18 mouse cellular contexts compared by ENCODE assay signal in the genomic region with DNA sequence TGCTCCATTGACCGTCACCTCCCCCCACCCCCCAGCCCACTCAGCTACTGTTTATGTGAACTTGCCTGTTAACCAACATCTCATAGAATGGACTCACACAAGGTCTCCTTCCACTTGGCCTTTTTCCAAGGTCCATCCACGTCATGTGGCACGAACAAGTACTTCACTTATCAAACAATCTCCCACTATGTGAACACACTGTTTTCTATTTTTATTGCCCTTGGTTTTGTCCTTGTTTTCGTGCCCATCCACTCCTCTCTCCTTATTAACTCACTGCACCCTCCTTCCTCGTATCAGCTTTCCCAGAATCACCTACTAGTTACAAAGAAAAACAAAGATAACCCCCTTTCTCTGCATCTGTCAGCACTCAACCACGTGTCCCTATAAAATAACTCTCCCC. TPM values are rescaled to one million over a fixed set of nuclear protein-coding genes. Genes with fewer than 3 reads are reported as not detected.
DNase-seq lines count a peak whose midpoint lies in the region; ATAC-seq and TF ChIP-seq lines count a peak whose summit lies in the region.
"Had no signal": no experiment of that assay in that cellular context is flagged by ENCODE, and none has a peak within 500 bp of the region (broad histone marks: within the 10 kb centered on the region; RNA-seq: fewer than 3 reads in every experiment).

No protein-coding gene starts in this region.

- H3K9ac ChIP-seq in heart, embryonic 14.5 days (ENCODE audit: low read length) = no peak overlapping the region
- H3K9ac ChIP-seq: embryonic facial prominence, embryonic 13.5 days; forebrain, embryonic 15.5 days; limb, embryonic 12.5 days; liver, embryonic 13.5 days had no signal

- H3K4me2 ChIP-seq in heart, embryonic 14.5 days (ENCODE audit: low read length) = peak overlapping the region; percentile 5
- H3K4me2 ChIP-seq: embryonic facial prominence, embryonic 13.5 days; forebrain, embryonic 15.5 days; limb, embryonic 12.5 days; liver, embryonic 13.5 days had no signal

- H3K4me1 ChIP-seq in heart, embryonic 14.5 days (ENCODE audit: control insufficient read depth in 2 of 2, insufficient read depth in 2 of 2, low read length in 2 of 2) = peaks cover 5 to 12% of the 10 kb centered on the region in 2 experiments; a peak in 3 of 4 replicates
- H3K4me1 ChIP-seq: embryonic facial prominence, embryonic 13.5 days; forebrain, embryonic 15.5 days; limb, embryonic 12.5 days had no signal

- H3K27ac ChIP-seq in heart, embryonic 14.5 days (replicated peaks in 1 of 2; ENCODE audit: control insufficient read depth in 1 of 2, insufficient read depth in 1 of 2, low read depth in 2 of 2, low read length in 2 of 2) = peak overlapping the region in 1 of 2 experiments; percentile 33; a peak in 2 of 4 replicates
- H3K27ac ChIP-seq: embryonic facial prominence, embryonic 13.5 days; forebrain, embryonic 15.5 days; limb, embryonic 12.5 days; liver, embryonic 13.5 days had no signal

- intact Hi-C loops in heart, postnatal 10 days (cut with DNase I) = no loop called here

- no peak for DNase-seq in heart, postnatal 10 days
- DNase-seq in lung, postnatal 36 days = peak; percentile 26
- no peak for DNase-seq in lung, postnatal 4 days
- DNase-seq in adrenal gland, adult 8-10 months = peak; percentile 83
- peak; percentile 30 for DNase-seq in brain, embryonic 14.5 days (ENCODE audit: low read depth)
- DNase-seq in right cerebral cortex, adult 18-20 months = no peak
- DNase-seq: cerebellum, adult 11-12 months; cerebellum, postnatal 14 days; kidney, adult 2 months; liver, embryonic 13.5 days; lung, postnatal 10 days; spleen, adult 18-20 months; thymus, postnatal 25 days had no signal

- ATAC-seq in heart, embryonic 14.5 days (ENCODE audit: insufficient number of reproducible peaks, insufficient read depth, low FRiP score, low read depth) = no peak; the same call in 1 of the 2 replicates
- ATAC-seq: activated CD4-positive, CD25-positive, alpha-beta regulatory T cell, adult 4 months; forebrain, embryonic 15.5 days had no signal

- WGBS in heart, embryonic 14.5 days = 17% methylated on average over 6 of the region's 6 CpGs

- no peak for TF ChIP-seq POLR2A in brain, embryonic 14.5 days (IDR thresholded peaks at IDR 0.05; ENCODE audit: borderline replicate concordance, extremely low read depth, insufficient read depth, insufficient read length, poor library complexity, severe bottlenecking)

- no peaks in the 10 kb centered on the region for H3K27me3 ChIP-seq in heart, embryonic 14.5 days (ENCODE audit: control insufficient read depth, insufficient read depth, low read length)
- H3K27me3 ChIP-seq: embryonic facial prominence, embryonic 13.5 days; forebrain, embryonic 15.5 days; limb, embryonic 12.5 days; liver, embryonic 13.5 days had no signal

- TF ChIP-seq CTCF in brain, embryonic 14.5 days (IDR thresholded peaks at IDR 0.05; ENCODE audit: borderline replicate concordance, extremely low read depth, insufficient read depth, insufficient read length) = no peak

- peaks cover 36% of the 10 kb centered on the region for H3K36me3 ChIP-seq in heart, embryonic 14.5 days (ENCODE audit: control insufficient read depth, insufficient read depth, low read length)

- no peak overlapping the region for H3K4me3 ChIP-seq in heart, embryonic 14.5 days (ENCODE audit: control insufficient read depth in 1 of 2, insufficient read depth in 1 of 2, low read depth in 1 of 2, low read length in 2 of 2)
- H3K4me3 ChIP-seq: embryonic facial prominence, embryonic 13.5 days; forebrain, embryonic 15.5 days; limb, embryonic 12.5 days; liver, embryonic 13.5 days had no signal

- no peaks in the 10 kb centered on the region for H3K9me3 ChIP-seq in heart, embryonic 14.5 days (ENCODE audit: control insufficient read depth, low read length)
- H3K9me3 ChIP-seq: embryonic facial prominence, embryonic 13.5 days; forebrain, embryonic 15.5 days; limb, embryonic 12.5 days; liver, embryonic 13.5 days had no signal

RNA-seq across cellular contexts. Expression of gene Sod1, which starts 14.1 kb away (rescaled TPM):
- 1,040 and 1,157 TPM in 2 replicates for polyA plus RNA-seq in heart, embryonic 14.5 days (2014; fragmentation: Nextera tagmentation; extraction: Ambion mirVana)
- 100 to 1,000 TPM; 520 to 541 TPM for total RNA-seq in heart, postnatal 10 days (2021)
- total RNA-seq in adrenal gland, adult 8-10 months (2022) = 1,000 to 10,000 TPM; 1,130 to 1,752 (median 1,322) TPM
- polyA plus RNA-seq in brain, embryonic 14.5 days (2012; rRNA removed) = 511 and 557 TPM in 2 replicates

RNA-seq across cellular contexts. Expression of gene Scaf4, which starts 49.7 kb away (rescaled TPM):
- polyA plus RNA-seq in heart, embryonic 14.5 days (2014; fragmentation: Nextera tagmentation; extraction: Ambion mirVana) = 17.5 and 20.9 TPM in 2 replicates
- 10 to 100 TPM; 26.8 to 31.2 TPM for total RNA-seq in heart, postnatal 10 days (2021)
- 10 to 100 TPM; 33.2 to 72.0 (median 48.3) TPM for total RNA-seq in adrenal gland, adult 8-10 months (2022)
- 52.6 and 61.2 TPM in 2 replicates for polyA plus RNA-seq in brain, embryonic 14.5 days (2012; rRNA removed)

Comparison
In these comparisons a context has a peak if more than half of its experiments do, and no peak if none do; other contexts are left out.
1. DNase-seq: peak in lung, postnatal 36 days (single experiment), adrenal gland, adult 8-10 months (single experiment) and brain, embryonic 14.5 days (single experiment); none in heart, postnatal 10 days (0 of 2), lung, postnatal 4 days (0 of 2) and right cerebral cortex, adult 18-20 months (single experiment).